Mouse (Mus musculus) central nervous system, embryonic 14 days (tissue): ENCODE data around the gene Ube2t. TPM values are rescaled to one million over a fixed set of nuclear protein-coding genes. Genes with fewer than 3 reads are reported as not detected.

Experiments
- polyA plus RNA-seq: library from polyadenylated mRNA; depleted of rRNA; stranded (reverse); fragments of >200 nt; gene quantifications from 2 replicates; pipeline ENCODE4 v1.2.3, GENCODE M21; 2012; rRNA removed

Ube2t gene
- polyA plus RNA-seq: 17.0 and 22.2 TPM in 2 replicates

GRCm38 (mm10) chr1:134962053-134962803, at the start of gene Ube2t:
Ube2t (plus strand) TSS chr1:134962565.

GRCm38 (mm10) chr1:134955637-134956176, 6.7 kb upstream of the Ube2t start, which contains the start of gene Ppp1r12b:
Ppp1r12b (minus strand) TSS chr1:134955942.

Other genes with a start within 250 kb of the Ube2t start
- gene Ppp1r12b, start 6.6 kb upstream of the Ube2t start, polyA plus RNA-seq: 11.4 and 12.9 TPM in 2 replicates
- 0.33 and 0.80 TPM in 2 replicates for gene Lgr6, start 142.7 kb downstream of the Ube2t start, polyA plus RNA-seq
- 0.70 and 1.0 TPM in 2 replicates for gene Ptpn7, start 170.1 kb downstream of the Ube2t start, polyA plus RNA-seq
- 291 and 295 TPM in 2 replicates for gene Arl8a, start 184.3 kb downstream of the Ube2t start, polyA plus RNA-seq
- 0.22 and 0.25 TPM in 2 replicates for gene Gpr37l1, start 205.1 kb downstream of the Ube2t start, polyA plus RNA-seq